Mouse (Mus musculus): ENCODE results near the gene Pla2g5.

DNA sequence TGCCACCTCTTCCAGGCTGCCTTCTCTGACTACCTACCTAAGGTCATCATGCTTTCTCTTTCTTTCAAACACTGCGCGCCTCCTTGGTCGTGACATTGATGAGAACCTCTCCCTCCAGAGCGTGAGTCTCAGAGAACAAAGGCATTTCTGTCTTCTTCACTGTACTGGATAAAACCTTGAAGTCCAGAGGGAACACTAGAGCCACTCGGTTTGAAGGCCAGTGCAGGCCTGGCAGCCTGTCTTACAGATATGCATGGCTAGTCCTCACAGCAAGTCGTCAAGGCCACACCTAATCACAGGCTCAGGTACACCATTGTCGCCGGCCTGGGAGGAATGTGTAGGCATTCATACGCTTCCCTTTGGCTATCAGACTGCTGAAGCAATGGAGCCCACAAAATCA is 47.1 kb downstream of the Pla2g5 start:
- TF ChIP-seq CTCF (IDR thresholded peaks at IDR 0.05; ENCODE audit: control insufficient read depth, insufficient read depth, insufficient replicate concordance, low read depth, low read length) (no peak), POLR2A (IDR thresholded peaks at IDR 0.05; ENCODE audit: control insufficient read depth, low read depth, low read length) (0 out of 2 replicates have a peak, but pooled peaks have one; percentile 12)
